Mouse (Mus musculus): Measurements from ENCODE around the gene Irs4. TPM values are rescaled to one million over a fixed set of nuclear protein-coding genes. Genes with fewer than 3 reads are reported as not detected.

Irs4 gene
- polyA plus RNA-seq (2015; fragmentation: Nextera tagmentation; extraction: Ambion mirVana), result 0.04 TPM in 1 of 2 replicates, not detected in the other

DNA sequence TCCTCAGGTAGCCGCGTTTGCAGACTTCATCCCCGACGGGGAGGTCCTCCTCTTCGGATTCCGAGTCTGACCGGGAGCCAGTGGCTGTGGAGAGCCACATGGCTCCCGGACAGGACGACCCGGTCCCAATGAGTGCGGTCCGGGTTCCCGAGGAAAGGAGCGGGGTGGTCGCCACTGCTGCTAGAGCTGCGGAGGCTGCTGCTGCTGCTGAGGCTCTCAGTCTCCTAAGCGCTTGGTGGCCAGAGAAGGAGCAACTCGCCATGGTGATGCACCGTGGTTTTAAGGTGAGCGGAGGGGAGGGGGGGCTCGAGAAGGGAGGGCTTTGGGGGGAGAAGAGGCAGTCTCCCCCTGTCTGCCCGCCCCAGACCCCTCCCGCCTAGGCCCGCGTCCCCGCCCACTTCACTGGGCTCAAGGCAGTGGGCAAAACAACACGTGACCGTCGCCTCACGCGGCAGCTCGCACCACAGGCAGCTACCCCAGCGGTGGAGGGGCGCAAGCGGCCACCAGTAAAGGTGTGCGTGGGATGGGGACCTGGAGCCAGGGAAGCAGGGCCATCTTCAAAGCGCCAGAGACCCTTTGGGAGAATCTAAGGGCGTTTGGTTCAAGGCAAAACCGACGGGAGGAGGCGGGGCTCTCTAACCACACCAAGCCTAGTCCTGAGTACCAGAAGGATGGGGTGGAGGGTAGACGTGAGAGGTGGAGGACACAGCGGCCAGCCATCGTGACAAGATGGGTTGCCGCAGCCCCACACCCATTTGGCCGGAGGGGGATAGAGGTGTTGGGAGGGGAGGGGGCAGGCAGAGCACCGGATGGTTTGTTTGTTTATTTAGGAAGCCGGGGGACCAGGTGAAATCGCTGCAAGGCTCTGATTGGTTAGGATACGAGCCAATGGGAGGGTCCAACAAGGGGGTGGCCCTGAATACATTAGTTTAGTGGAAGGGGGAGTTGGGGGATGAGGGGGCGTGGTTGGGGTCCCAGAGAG, at the start of gene Irs4:
Gene Irs4, minus strand, starts transcription at position 327 of the 982 bp plus-strand sequence.

Other genes with a start within 250 kb of the Irs4 start
- 19.7 and 25.5 TPM in 2 replicates for gene Col4a5, start 249.9 kb downstream of the Irs4 start, polyA plus RNA-seq (2015; fragmentation: Nextera tagmentation; extraction: Ambion mirVana)
- 0.31 TPM in 1 of 2 replicates, not detected in the other for gene Gm15294, start 150.0 kb upstream of the Irs4 start, polyA plus RNA-seq (2015; fragmentation: Nextera tagmentation; extraction: Ambion mirVana)